Mouse (Mus musculus): ENCODE results near the gene Nat9.

Nat9 gene

DNA sequence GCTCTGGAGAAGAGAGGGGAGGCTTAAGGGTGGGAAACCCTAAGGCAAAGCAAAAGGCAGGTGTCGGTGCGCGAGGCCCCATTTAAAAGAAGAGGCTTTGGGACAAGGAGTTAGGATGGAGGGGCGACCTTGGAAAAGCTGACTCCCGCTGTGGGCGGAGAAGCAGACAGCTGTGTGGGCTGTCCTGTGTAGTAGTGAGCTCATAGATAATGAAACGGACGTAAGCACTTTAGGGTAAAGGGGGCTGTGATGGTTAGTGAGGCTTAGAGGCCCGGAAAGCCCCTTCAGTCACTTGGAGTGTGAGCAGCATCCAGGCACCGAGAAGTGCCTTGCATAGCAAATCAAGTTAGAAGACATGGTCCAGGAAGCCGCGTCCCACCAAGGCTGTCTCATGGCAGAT lies at the start of gene Nat9:
TSS of gene Nat9 (minus strand) at position 167 of the 400 bp plus-strand sequence.
- WGBS, result 10% methylated on average over 12 of the region's 12 CpGs

DNA sequence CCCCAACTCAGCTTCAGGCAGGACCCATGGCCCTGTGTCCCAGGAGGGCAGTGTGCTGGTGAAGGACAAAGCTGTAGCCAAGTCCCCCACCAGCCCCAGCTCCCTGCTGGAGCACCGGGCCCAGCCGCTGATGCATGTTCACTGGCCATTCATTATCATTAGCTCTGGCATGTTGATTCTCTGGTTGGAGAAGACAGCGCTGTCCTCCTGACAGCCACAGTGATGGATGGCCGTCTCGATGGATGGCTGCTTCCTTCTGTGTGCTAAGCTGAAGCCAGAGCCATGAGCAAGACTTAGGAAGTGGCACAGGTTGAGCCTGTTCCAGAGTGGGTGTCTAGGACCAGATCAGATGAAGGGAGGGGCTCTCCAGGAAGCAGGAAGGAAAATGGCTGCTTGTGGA lies 48.9 kb upstream of the Nat9 start:
- WGBS, result 82% methylated on average over 5 of the region's 5 CpGs

DNA sequence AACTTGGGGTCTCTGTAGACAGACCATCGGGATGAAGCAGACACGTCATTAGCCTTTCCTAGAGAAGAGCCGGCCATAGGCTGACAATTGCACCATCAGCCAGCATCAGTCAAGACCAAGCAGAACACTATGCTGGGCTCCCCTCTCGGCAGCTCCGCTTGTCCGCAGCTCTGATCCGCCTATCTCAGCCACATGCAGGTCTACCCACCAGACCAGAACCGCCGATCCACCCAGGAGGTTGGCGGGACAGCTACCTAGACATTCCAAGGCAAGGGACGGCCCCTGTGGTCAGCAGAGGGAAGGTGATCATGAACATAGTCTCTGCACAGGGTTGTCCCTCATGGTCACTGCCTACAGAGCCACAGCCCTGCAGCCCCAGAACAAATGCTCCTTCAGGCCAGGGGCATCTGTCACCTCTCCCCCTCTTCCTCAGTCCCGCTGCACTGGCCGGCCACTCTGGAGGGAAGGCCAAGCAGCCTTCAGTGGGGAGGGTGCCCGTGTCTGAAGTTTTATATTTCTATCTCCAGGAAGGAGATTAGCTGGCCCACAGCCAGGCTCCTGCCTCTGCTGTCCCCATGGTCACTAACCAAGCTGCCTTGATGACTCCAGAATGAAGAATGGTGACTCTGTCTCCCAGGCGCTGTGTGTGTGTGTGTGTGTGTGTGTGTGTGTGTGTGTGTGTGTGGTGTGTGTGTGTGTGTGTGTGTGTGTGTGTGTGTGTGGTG lies 46.8 kb upstream of the Nat9 start:
- WGBS, result 78% methylated on average over 15 of the region's 15 CpGs

DNA sequence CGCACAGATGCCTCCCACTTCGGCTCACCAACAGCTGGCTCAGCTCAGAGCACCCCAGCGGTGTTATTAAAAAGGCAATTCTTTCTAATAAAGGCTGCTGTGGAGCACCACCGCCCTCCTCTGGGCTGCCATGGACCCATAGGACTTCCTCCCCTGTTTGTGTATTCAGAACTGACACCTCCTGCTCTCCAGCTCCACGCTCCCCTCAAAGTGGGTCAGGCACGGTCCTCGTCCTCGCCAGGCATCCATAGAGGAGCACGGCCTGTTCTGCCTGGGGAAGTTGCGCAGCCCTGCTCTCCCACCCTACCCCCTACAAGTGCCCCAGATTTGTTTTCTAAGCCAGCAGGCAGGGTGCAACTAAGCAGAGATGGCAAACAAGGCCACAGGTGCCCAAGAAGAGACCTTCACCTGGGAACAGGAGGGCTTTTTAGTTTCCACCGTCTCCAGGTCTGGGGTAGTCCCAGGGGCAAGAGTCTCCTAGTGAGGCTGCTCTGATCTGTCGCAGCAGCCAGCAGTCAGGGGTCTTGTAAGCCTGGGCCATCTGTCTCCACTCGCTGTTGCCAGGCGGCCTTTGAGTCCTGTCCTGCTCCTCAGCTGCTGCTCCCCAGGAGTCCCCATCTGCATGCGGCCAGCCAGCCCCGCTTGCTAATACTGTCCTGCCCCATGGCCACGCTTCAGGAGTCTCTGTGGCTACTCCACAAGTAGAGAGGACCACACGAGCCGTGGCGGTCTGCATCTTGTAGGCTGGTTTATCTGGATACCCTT lies 46.0 kb upstream of the Nat9 start:
- 70% methylated on average over 20 of the region's 20 CpGs for WGBS

DNA sequence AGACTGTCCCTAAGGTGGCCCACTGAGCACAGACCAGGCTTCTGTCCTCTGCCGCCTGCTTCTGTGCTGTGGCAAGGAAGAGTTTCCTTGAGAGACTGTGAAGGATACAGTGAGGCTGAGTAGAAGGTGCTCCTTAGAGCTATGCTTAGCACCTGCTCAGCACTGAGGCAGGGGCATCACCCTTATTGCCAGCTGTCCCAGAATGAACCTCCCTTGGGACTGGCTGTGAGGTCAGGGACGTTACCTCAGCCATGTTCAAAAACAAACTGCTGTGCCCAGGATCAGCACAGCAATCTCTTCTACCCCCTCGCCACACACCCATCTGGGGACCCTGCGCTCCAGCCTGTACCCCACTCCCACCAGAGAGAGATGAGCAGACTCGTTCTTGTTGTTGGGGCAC lies 45.2 kb upstream of the Nat9 start:
- WGBS, result 87% methylated on average over 5 of the region's 5 CpGs

DNA sequence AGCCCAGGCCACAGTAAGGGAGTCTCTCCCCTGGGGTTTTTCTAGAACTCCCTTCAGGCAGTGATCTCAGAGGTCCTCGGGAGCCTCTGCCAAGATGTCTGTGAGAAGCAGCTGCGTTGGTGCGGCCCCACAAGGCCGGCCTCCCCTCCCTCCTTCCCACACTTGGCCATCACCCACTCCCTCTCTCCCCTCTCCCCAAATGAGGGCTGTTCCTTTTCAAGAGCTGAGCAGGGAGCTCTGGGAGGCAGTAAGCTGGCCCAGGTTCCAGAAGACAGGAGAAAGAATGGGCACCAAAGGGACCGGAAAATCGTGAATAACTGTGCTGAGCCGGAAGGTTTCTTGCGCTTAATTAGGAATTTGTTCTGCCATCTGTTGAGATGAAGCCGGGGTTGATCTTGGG lies 44.3 kb upstream of the Nat9 start:
- WGBS, result 56% methylated on average over 9 of the region's 9 CpGs

DNA sequence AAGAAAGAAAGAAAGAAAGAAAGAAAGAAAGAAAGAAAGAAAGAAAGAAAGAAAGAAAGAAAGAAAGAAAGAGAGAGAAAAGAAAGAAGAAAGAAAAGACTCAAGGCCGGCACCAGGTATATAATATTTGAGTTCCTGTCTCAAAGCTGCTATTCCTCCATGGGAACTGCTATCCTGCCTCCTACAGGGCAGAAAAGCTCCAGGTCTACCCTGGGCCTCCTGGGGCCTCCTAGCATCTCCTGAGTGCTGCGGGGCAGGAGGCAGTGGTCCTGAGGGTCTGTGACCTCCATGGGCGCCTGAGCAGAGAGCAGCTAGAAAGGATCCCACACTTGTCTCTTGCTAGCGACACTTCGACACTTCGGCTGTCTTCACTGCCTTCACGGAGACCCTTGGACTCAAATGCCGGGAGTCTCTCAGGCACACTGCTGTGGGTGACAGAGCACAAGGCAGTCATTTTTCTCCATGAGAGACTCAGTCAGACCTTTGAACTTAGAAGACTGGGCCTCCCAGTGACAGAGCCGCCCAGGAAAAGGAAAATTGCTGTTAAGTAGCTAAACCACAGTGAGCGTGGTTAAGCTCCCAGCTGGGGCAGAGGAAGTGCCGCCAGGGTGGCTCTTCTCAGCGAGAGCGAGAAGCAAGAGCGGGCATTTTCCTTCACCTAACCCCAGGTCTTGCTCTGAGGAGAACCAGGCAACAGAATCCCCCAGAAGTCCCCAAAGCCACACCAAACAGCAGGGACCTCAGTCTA lies 43.7 kb upstream of the Nat9 start:
- WGBS, result 71% methylated on average over 14 of the region's 14 CpGs

DNA sequence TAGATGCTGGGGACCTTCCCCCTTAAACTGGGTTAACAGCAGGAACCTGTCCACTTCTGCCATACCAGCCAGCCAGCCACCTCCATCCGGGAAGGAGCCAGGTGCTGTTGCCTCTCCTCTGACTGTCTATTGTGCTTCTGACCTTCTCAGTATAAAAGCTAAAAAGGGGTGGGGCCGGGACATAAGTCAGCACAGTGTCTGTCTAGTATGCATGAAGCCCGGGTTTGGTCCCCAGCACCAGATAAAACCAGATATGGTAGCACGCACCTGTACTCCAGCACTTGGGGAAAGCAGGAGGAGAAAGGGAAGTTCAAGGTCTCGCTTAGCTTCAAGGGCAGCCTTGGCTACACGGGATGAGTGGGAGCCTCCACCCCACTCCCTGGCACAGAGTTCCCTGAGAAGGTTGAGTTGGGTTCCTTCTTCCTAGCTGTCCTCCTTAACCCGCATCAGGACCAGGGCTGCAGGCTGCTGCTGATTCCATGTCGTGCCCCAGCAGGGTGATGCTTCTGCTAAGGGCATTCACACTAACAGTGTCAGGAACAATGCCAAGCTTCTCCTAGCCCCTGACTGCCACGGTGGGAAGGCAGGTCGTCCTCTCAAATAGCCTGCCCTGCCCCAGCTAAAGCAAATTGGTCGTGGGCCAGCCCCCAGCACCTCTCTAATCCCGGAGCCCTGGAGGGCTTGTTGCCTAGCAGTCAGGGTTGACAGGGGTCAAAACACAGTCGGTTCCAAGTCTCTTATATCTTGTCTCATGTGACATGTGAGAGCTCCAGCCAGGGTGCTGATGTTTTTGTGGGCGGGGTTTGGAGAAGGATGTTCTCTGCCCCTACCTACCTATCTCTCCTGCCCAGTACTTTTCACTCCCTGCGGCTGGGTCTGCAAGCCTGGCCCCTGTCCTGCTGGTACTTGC lies 41.6 kb upstream of the Nat9 start:
- WGBS, result 69% methylated on average over 15 of the region's 15 CpGs

DNA sequence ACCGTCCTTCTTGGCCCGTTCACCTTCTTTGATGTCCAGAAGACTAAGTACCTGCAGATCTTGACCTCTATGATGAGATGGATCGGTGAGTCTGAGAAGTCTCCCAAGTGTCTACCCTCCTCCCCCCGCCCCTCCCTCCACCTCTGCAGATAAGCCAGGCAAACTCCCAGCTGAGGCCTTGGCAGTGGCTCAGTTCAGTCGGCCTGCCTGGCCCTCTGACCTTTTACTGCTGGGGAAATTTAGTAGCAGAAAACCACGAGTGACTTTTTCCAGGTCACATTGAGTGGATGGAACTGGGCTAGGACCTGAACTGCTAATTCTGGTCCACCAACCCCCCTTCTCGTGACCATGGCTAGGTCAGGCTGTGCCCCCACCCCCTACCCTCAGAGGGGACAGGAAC lies 40.8 kb upstream of the Nat9 start:
- 78% methylated on average over 7 of the region's 7 CpGs for WGBS

DNA sequence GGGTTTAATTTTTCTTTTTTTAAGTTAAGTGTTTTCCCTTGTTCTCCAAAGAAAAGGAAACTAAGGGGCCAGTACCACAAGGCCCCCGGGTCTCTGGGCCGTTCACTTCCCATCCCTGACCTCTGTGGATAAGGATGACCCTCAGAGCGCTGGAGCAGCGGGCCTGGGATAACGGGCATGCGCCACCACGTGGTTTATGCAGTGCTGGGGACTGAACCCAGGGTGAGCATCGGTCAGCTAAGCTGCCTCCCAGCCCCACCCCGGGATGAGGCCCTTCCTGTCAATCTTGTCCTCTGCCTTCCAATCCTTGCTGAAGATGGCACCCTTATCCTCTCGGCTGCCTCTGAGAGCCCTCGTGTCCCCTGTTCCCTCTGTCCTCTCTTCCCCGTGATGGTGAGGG lies 40.0 kb upstream of the Nat9 start:
- WGBS, result 78% methylated on average over 12 of the region's 12 CpGs

DNA sequence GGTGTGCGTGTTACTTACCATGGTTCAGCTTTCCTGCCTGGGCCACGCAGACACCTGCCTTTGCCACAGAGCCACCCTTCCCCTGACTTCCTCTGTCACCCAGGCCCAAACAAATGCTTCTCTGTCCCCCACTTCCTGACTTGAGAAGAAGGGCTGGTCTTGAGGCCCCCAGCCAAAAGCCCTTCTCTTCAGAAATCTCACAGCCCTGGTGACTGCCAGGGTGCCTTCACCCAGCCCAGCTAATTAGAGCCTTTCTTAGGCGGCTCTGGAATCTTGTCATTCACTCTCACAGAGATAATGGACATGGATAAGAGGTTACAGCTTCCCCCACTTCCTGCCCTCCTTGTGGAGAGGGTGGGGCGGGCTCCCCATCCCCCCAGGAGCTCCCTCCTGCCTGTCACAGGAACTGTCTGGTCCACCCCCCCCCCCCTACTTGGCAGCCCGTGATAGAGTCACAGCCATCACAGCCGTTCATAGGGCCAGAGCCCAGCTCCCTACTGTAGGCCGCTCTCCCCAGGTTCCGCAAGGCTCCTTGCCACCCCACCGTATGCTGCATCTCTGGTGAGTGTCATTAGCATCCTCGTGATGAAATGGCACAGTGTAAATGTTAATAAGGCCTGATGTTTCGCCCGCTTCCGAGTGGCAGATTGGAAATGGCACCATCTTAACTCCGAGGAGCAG lies 39.3 kb upstream of the Nat9 start:
- 55% methylated on average over 14 of the region's 14 CpGs for WGBS

DNA sequence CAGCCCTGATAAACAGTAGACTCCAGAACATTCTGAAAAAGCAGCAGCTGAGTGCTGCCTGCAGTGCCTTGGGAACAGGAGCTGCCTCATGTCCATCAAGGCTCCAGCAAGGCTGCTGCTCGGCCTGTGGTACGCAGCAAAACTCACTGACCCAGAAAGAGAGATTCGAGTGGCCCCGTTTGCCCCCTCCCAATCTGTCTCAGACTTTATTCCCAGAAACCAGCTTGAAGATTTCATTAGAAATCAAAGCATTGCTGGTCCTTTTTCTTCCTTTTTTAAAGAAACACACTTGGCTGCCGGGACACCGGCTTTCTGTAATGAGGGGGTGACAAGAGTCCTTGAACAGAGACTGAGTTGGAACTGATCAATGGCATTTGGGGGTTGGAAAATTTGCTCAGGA lies 37.6 kb upstream of the Nat9 start:
- WGBS, result 71% methylated on average over 6 of the region's 6 CpGs

DNA sequence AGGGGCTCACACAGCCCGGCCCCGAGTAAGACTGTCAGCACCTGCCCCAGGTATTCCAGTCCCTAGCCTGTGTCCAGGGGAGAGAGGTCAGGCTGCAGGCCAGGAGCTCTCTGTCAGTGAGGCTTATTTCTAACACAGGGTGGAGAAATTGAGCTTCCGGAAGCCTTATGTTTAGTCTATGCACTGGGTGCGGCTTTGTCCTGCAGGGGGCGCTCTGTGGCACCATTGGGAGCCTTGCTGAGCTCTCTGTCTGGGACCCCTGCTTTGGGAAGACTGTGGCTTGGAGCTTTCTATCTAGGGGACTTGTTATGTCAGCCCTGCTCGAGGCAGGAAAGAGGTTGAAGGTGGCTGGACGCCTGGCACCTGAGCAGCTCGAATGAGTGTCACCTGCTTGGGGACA lies 37.2 kb upstream of the Nat9 start:
- 47% methylated on average over 8 of the region's 8 CpGs for WGBS

DNA sequence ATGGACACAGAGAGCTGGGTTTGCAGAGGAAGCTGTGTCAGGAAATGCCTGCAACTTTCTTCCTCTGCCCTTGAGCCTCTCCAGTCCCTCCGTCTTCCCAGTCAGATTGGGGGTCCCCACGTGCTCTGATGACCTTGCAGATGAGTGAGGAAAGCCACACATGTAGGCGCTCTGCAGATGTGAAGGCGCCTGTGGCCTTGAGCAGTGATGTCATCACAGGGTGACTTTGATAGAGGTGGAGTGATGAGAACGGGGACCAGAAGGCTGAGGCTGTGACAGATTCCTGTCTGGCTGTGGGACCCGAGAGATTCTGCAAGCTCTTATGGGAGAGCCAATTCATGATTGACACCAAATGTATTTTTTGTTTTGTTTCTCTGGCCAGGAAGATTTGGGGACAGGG lies 36.2 kb upstream of the Nat9 start:
- WGBS, result 80% methylated on average over 6 of the region's 6 CpGs

DNA sequence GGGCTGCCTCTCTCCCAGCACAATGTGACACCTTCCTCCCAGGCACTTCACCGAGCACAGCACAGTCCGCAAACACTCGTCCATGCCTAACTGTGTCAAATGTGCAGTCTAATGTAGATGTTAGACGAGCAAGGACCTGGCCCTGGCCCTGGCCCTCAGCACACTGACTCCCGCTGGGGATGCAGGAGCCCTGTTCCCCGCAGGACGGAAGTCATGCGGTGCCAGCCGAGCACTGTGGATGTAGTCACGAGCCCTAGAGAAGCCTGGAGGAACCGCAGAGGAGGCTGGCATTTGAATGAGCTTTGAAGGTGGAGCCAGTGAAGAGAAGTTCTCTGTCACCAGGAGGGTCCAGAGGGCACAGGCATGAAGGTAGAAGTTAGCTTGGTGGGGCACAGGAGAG lies 35.8 kb upstream of the Nat9 start:
- WGBS, result 69% methylated on average over 11 of the region's 11 CpGs

DNA sequence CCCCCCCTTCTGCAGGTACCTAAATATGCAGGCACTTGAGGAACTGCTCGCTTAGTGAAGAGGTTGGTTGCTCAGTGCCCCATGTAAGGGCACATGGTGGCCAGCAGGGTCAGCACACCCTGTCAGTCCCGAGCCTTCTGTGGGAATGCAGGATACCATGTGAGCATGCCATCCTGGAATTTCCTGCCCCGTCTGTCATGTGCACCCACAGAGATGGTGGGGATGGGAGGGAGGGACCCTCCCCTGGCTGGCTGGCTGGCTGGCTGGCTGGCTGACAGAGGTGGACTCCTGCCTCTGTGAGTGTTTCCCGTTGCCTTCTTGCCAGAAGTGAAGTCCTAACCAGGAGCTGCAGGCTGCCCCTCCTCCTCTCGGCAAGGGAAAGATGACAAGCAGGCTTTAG lies 34.9 kb upstream of the Nat9 start:
- WGBS, result 64% methylated on average over 5 of the region's 5 CpGs

DNA sequence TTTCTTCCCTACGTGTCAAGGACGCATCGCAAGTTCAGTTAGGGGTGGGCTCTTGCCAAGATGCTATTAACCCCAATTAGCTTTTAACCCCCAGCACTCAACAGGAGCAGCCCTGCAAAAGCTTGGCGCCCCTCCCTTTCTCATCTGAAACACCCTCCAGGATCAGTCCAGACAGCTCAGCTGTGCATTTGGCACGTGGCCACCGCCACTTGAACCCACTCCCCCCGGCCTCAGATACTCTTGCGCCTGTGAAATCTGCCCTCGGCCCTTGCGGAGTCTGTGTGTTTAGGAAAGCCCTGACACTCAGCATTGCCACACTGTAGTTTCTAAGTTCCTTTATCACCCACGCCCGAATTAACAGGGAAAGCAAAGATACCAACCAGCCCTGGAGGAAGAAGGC lies 34.4 kb upstream of the Nat9 start:
- 56% methylated on average over 12 of the region's 12 CpGs for WGBS

DNA sequence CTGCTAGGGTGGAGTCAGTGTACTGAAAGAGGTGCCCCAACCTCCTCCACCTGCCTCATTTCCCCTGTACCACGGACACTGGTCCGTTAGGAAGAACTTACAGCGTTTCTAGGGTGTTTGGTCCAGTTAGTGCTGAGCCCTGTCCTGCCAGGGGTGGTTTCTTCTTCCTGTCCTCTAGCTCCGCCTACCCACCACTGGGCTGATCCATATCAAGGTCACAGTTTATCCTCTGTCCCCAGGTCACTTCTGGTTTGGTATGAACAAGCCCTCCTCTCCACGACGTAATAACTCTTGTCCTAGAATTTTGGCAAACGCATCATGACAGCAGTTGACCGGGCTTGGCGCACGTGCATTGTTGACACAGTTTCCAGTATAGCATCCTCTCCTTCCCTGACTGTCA lies 32.0 kb upstream of the Nat9 start:
- WGBS, result 95% methylated on average over 10 of the region's 10 CpGs

DNA sequence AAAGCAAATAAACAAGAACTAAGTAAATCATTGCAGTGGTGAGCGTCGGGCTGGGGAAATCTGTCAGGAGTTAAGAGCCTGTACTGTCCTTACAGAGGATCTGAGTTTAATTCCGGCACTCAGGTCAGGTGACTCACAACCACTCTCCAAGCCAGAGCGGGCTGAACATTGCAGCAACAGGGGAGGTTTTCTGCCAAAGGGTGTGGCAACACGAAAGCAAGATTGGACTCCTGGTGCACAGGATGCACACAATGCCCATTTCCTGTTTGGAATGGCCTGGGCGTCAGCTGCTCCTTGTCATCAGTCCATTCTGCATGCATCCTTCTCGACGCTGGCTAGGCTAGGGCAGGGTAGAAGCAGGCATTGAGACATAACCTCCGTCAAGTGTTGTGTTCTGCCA lies 31.6 kb upstream of the Nat9 start:
- 67% methylated on average over 9 of the region's 9 CpGs for WGBS

DNA sequence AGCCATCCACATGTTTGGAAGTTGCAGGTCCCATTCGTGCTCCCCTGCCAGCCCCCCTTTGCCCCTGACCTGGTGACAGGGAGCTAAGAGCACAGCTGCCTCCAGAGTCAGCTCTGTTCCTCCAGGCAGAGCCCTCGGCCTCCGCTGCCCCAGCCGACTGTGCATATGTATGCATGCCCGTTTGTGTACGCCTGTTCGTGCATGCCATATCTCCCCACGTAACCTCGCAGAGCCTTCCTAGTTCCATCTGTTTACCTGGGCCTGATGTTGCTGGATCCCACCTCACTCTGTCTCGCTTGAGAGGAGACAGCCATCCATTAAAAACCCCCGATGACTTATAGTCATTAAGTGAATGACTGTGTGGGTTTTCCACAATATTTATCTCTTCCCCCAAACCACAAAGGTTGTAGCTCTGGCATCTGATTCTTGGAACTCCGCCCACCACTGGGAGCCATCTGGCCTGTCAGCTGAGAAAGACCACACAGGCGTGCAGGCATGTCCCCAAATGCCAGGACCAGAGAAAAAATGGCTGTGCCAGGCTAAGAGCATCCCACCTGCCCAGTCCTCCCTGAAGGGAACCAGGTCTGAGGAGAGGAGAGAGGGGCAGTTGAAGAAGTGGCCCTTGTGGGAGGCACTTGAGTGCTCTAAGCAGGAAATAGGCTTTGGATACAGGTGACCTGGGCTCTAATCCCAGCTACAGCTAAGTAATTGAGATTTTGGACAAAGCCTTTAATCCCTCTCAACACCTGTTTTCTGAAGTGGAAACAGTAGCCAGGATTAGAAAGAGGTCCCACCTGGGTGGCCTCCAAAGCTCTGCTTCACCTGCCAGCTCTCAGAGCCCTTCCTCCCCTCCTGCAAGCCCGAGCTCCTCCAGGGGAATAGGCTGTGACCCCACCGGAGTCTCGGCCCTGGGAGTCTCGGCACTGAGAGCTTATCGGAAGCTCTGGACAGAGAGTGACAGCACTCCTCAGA lies 30.1 kb upstream of the Nat9 start:
- WGBS, result 71% methylated on average over 18 of the region's 18 CpGs

Data from cerebral cortex, adult 2 months (tissue).